Mouse (Mus musculus) liver, adult 2 months (tissue): ENCODE measurements at regions not wholly inside any gene's neighbourhood (a gene's known extent, or its start where the extent isn't known, plus 50 kb on each side); places are given as distances from the start of the nearest gene placed in this dataset.

Source experiments
- CTCF ChIP-seq: fragments of 200-500 bp; IDR thresholded peaks from 2 replicates; pipeline ENCODE4 v1.5.1; 2011; ENCODE audit warnings: low read depth, low read length, control low read depth
- POLR2A ChIP-seq: fragments of 200-500 bp; IDR thresholded peaks from 2 replicates; pipeline ENCODE4 v1.6.1; 2011; ENCODE audit warnings: low read length, control low read depth; ENCODE audit not compliant: insufficient read depth; ENCODE audit errors: extremely low read depth

GRCm38 (mm10) chr17:27308933-27309332 is 104.7 kb upstream of the Lemd2 start:
- TF ChIP-seq CTCF (no peak), POLR2A (no peak)
